Mouse (Mus musculus) lung, postnatal 4 days (tissue): ENCODE results near the gene Lrmda.

Experiments
- DNase-seq, 2 experiments: peaks; one replicate each; pipeline ENCODE4 v3.0.0; 2021

The Lrmda gene

GRCm38 (mm10) chr14:22425018-22425534, 405.6 kb downstream of the Lrmda start:
- DNase-seq: no peak

- DNase-seq: no peak
Observed at GRCm38 (mm10) chr14:22435441-22435840, 415.9 kb downstream of the Lrmda start.

GRCm38 (mm10) chr14:22435860-22436377, 416.4 kb downstream of the Lrmda start:
- DNase-seq: no peak

GRCm38 (mm10) chr14:22440341-22440999, 421.0 kb downstream of the Lrmda start:
- no peak for DNase-seq

- no peak for DNase-seq
Observed at GRCm38 (mm10) chr14:22441859-22442447, 422.4 kb downstream of the Lrmda start.

- DNase-seq: no peak
Observed at GRCm38 (mm10) chr14:22442719-22443118, 423.2 kb downstream of the Lrmda start.

GRCm38 (mm10) chr14:22444541-22444940, 425.0 kb downstream of the Lrmda start:
- DNase-seq: no peak

- peak; percentile 19 to 60 for DNase-seq
Observed at GRCm38 (mm10) chr14:22445161-22445821, 425.8 kb downstream of the Lrmda start.

GRCm38 (mm10) chr14:22445841-22446570, 426.5 kb downstream of the Lrmda start:
- no peak for DNase-seq

GRCm38 (mm10) chr14:22451603-22452002, 432.1 kb downstream of the Lrmda start:
- DNase-seq: no peak

- DNase-seq: no peak
Observed at GRCm38 (mm10) chr14:22464314-22464713, 444.8 kb downstream of the Lrmda start.

- DNase-seq: no peak
Observed at GRCm38 (mm10) chr14:22471041-22471440, 451.5 kb downstream of the Lrmda start.

GRCm38 (mm10) chr14:22473451-22473850, 453.9 kb downstream of the Lrmda start:
- DNase-seq: no peak

- no peak for DNase-seq
Observed at GRCm38 (mm10) chr14:22473991-22474390, 454.5 kb downstream of the Lrmda start.

GRCm38 (mm10) chr14:22493326-22493725, 473.8 kb downstream of the Lrmda start:
- no peak for DNase-seq

GRCm38 (mm10) chr14:22494290-22494689, 474.8 kb downstream of the Lrmda start:
- DNase-seq: no peak

- DNase-seq: peak; percentile 15 to 36
Observed at GRCm38 (mm10) chr14:22494866-22495265, 475.4 kb downstream of the Lrmda start.

GRCm38 (mm10) chr14:22495286-22495685, 475.8 kb downstream of the Lrmda start:
- DNase-seq: no peak

- no peak for DNase-seq
Observed at GRCm38 (mm10) chr14:22497636-22498131, 478.2 kb downstream of the Lrmda start.

- no peak for DNase-seq
Observed at GRCm38 (mm10) chr14:22509747-22510530, 490.4 kb downstream of the Lrmda start.

GRCm38 (mm10) chr14:22510531-22510785, 490.9 kb downstream of the Lrmda start:
- DNase-seq: no peak
